Mouse (Mus musculus) c-Kit-negative CD71-positive TER-119-positive erythroid progenitor cells, embryonic 14.5 days (primary cell): Measurements from ENCODE around the gene Vmn1r231.
A peak's percentile ranks its signal among the peaks of the same experiment; 100 is the strongest.

Experiments used
- DNase-seq: peaks from one replicate; pipeline ENCODE4 v3.0.0-alpha.2; 2013; ENCODE audit warnings: low read depth, low spot score

Vmn1r231 gene

GRCm38 (mm10) chr17:20904991-20905390 is at the start of gene Vmn1r231:
TSS of gene Vmn1r231 (minus strand) at chr17:20905091.
- no peak for DNase-seq

- DNase-seq = peak; percentile 6
These were observed 41.7 kb upstream of the Vmn1r231 start for GRCm38 (mm10) chr17:20946636-20947035.

GRCm38 (mm10) chr17:20946026-20946565 is 41.2 kb upstream of the Vmn1r231 start:
- DNase-seq = peak; percentile 12

GRCm38 (mm10) chr17:20944985-20945891 is 40.3 kb upstream of the Vmn1r231 start, which contains the start of gene Ppp2r1a:
TSS of gene Ppp2r1a (plus strand) at chr17:20945311.
- DNase-seq = peak; percentile 100

- peak; percentile 8 for DNase-seq
These were observed 39.3 kb upstream of the Vmn1r231 start for GRCm38 (mm10) chr17:20944226-20944625.

- no peak for DNase-seq
These were observed 14.7 kb upstream of the Vmn1r231 start, which contains the start of gene Vmn1r232 for GRCm38 (mm10) chr17:20919614-20920013. TSS of gene Vmn1r232 (minus strand) at chr17:20919714.

GRCm38 (mm10) chr17:20840144-20840543 is 64.7 kb downstream of the Vmn1r231 start, which contains the start of gene Vmn1r230:
TSS of gene Vmn1r230 (plus strand) at chr17:20840444.
- DNase-seq = no peak
